Mouse (Mus musculus) midbrain, embryonic 13.5 days (tissue): ENCODE data around the gene Gba2. TPM values are rescaled to one million over a fixed set of nuclear protein-coding genes. Genes with fewer than 3 reads are reported as not detected.
"Not testable (repeated sequence)": the region's sequence is repeated elsewhere in the genome, so short reads cannot be mapped to it uniquely, and the experiment has no call there.

Experiments used
- ATAC-seq: fragments of 200-750 bp; cut with Nextera tagmentation; 2 replicates; pipeline ENCODE4 v1.8.0; 2017; ENCODE audit warnings: mild to moderate bottlenecking, moderate TSS enrichment, moderate library complexity
- H3K27ac ChIP-seq: fragments of 300-500 bp; sonication (generic); 2 replicates; pipeline ENCODE4 v1.5.1; 2015; ENCODE audit warnings: inconsistent platforms, mild to moderate bottlenecking, moderate library complexity
- H3K27me3 ChIP-seq: fragments of 300-500 bp; sonication (generic); 2 replicates; pipeline ENCODE4 v1.6.1; 2015; ENCODE audit warnings: mild to moderate bottlenecking, inconsistent platforms
- H3K36me3 ChIP-seq: fragments of 300-500 bp; sonication (generic); 2 replicates; pipeline ENCODE4 v1.6.1; 2015; ENCODE audit warnings: mild to moderate bottlenecking, inconsistent platforms
- H3K4me1 ChIP-seq: fragments of 300-500 bp; sonication (generic); replicated peaks from 2 replicates; pipeline ENCODE4 v1.6.1; 2015; ENCODE audit warnings: inconsistent platforms
- H3K4me2 ChIP-seq: fragments of 300-500 bp; sonication (generic); replicated peaks from 2 replicates; pipeline ENCODE4 v1.6.1; 2015; ENCODE audit warnings: moderate library complexity, mild to moderate bottlenecking, inconsistent platforms
- H3K4me3 ChIP-seq: fragments of 300-500 bp; sonication (generic); replicated peaks from 2 replicates; pipeline ENCODE4 v1.5.1; 2015; ENCODE audit warnings: mild to moderate bottlenecking, inconsistent platforms
- H3K9ac ChIP-seq: fragments of 300-500 bp; sonication (generic); replicated peaks from 2 replicates; pipeline ENCODE4 v1.6.1; 2015; ENCODE audit warnings: mild to moderate bottlenecking, inconsistent platforms
- H3K9me3 ChIP-seq: fragments of 300-500 bp; sonication (generic); 2 replicates; pipeline ENCODE4 v1.6.1; 2016; ENCODE audit warnings: mild to moderate bottlenecking, inconsistent platforms
- WGBS: fragments of 180-500 bp; shearing (Covaris S2); methylation state at CpG from one replicate; pipeline ENCODE4 v1.1.7; 2015; 5-methylcytosine and 5-hydroxymethylcytosine counted together
- polyA plus RNA-seq: library from polyadenylated mRNA; unstranded; fragments of >200 nt; fragmentation: Nextera tagmentation; extraction: Ambion mirVana; gene quantifications from 2 replicates; pipeline ENCODE4 v1.2.1, GENCODE M21; 2015

Gene Gba2
- 53.8 and 58.4 TPM in 2 replicates for polyA plus RNA-seq

GRCm38 (mm10) chr4:43578376-43579204, at the start of gene Gba2, which contains the start of gene Rgp1:
Gene Gba2, minus strand, starts transcription at chr4:43578873.
Gene Rgp1, plus strand, starts transcription at chr4:43578715.
- peaks cover 54% of the 10 kb centered on the region for H3K4me1 ChIP-seq
- WGBS, result under 1% methylated on average over 67 of the region's 76 CpGs
- H3K4me2 ChIP-seq, result peak within 1 kb of the TSS; percentile 84
- peaks cover 44% of the 10 kb centered on the region for H3K36me3 ChIP-seq
- peak within 1 kb of the TSS; percentile 91 for H3K9ac ChIP-seq
- H3K27me3 ChIP-seq, result no peaks in the 10 kb centered on the region
- H3K27ac ChIP-seq, result peak within 1 kb of the TSS; percentile 84
- ATAC-seq, result peak; percentile 93
- H3K4me3 ChIP-seq, result peak within 1 kb of the TSS; percentile 93
- no peaks in the 10 kb centered on the region for H3K9me3 ChIP-seq

- peaks cover 9% of the 10 kb centered on the region for H3K9me3 ChIP-seq
These were observed 41.6 kb upstream of the Gba2 start for GRCm38 (mm10) chr4:43620146-43620778.

GRCm38 (mm10) chr4:43613060-43613730, 34.5 kb upstream of the Gba2 start:
- no peak overlapping the region for H3K4me2 ChIP-seq
- no peaks in the 10 kb centered on the region for H3K36me3 ChIP-seq
- H3K27me3 ChIP-seq, result no peaks in the 10 kb centered on the region
- 73% methylated on average over 3 of the region's 3 CpGs for WGBS
- no peaks in the 10 kb centered on the region for H3K9me3 ChIP-seq
- H3K4me3 ChIP-seq, result no peak overlapping the region
- H3K4me1 ChIP-seq, result no peaks in the 10 kb centered on the region
- H3K27ac ChIP-seq, result no peak overlapping the region
- H3K9ac ChIP-seq, result no peak overlapping the region
- ATAC-seq, result no peak

More at GRCm38 (mm10) chr4:43620146-43620778, 41.6 kb upstream of the Gba2 start:
- Histone ChIP-seq H3K27me3 (0 out of 2 replicates have a peak, but pooled peaks cover 4% of the 10 kb centered on the region), H3K4me1 (no peaks in the 10 kb centered on the region), H3K4me2 (no peak overlapping the region), H3K9ac (no peak overlapping the region), H3K36me3 (no peaks in the 10 kb centered on the region), H3K4me3 (no peak overlapping the region), H3K27ac (no peak overlapping the region)
- no peak for ATAC-seq
- 94% methylated on average over 4 of the region's 4 CpGs for WGBS

- no peaks in the 10 kb centered on the region for H3K36me3 ChIP-seq
- H3K4me1 ChIP-seq, result no peaks in the 10 kb centered on the region
- H3K27me3 ChIP-seq, result no peaks in the 10 kb centered on the region
- no peak overlapping the region for H3K4me3 ChIP-seq
- WGBS, result 79% methylated on average over 10 of the region's 10 CpGs
- no peaks in the 10 kb centered on the region for H3K9me3 ChIP-seq
- no peak overlapping the region for H3K27ac ChIP-seq
- H3K4me2 ChIP-seq, result no peak overlapping the region
- ATAC-seq, result no peak
- H3K9ac ChIP-seq, result no peak overlapping the region
These were observed 33.9 kb upstream of the Gba2 start for GRCm38 (mm10) chr4:43612534-43612933.

GRCm38 (mm10) chr4:43604751-43605685, 26.3 kb upstream of the Gba2 start:
- Histone ChIP-seq H3K4me1 (no peaks in the 10 kb centered on the region), H3K4me3 (no peak overlapping the region), H3K4me2 (no peak overlapping the region), H3K36me3 (no peaks in the 10 kb centered on the region), H3K27ac (no peak overlapping the region), H3K9ac (no peak overlapping the region), H3K9me3 (no peaks in the 10 kb centered on the region), H3K27me3 (no peaks in the 10 kb centered on the region)
- ATAC-seq, result no peak
- WGBS, result 83% methylated on average over 9 of the region's 9 CpGs

- Histone ChIP-seq H3K4me2 (no peak overlapping the region), H3K9ac (no peak overlapping the region), H3K9me3 (no peaks in the 10 kb centered on the region), H3K27me3 (no peaks in the 10 kb centered on the region), H3K4me1 (no peaks in the 10 kb centered on the region), H3K27ac (no peak overlapping the region), H3K36me3 (no peaks in the 10 kb centered on the region), H3K4me3 (no peak overlapping the region)
- ATAC-seq, result no peak
- 71% methylated on average over 3 of the region's 3 CpGs for WGBS
These were observed 25.4 kb upstream of the Gba2 start for GRCm38 (mm10) chr4:43604099-43604498.

- no peaks in the 10 kb centered on the region for H3K4me1 ChIP-seq
- H3K4me3 ChIP-seq, result no peak overlapping the region
- no peaks in the 10 kb centered on the region for H3K9me3 ChIP-seq
- ATAC-seq, result no peak
- no peak overlapping the region for H3K27ac ChIP-seq
- WGBS, result 83% methylated on average over 9 of the region's 9 CpGs
- no peak overlapping the region for H3K4me2 ChIP-seq
- H3K27me3 ChIP-seq, result no peaks in the 10 kb centered on the region
- no peak overlapping the region for H3K9ac ChIP-seq
- no peaks in the 10 kb centered on the region for H3K36me3 ChIP-seq
These were observed 21.7 kb upstream of the Gba2 start for GRCm38 (mm10) chr4:43600195-43600934.

- WGBS, result 94% methylated on average over 7 of the region's 7 CpGs
- ATAC-seq, result no peak
These were observed 20.1 kb upstream of the Gba2 start for GRCm38 (mm10) chr4:43598650-43599380.

GRCm38 (mm10) chr4:43598200-43598599, 19.5 kb upstream of the Gba2 start:
- Histone ChIP-seq H3K36me3 (no peaks in the 10 kb centered on the region), H3K9me3 (no peaks in the 10 kb centered on the region), H3K27me3 (no peaks in the 10 kb centered on the region), H3K4me1 (no peaks in the 10 kb centered on the region), H3K4me3 (no peak overlapping the region), H3K4me2 (no peak overlapping the region), H3K9ac (no peak overlapping the region), H3K27ac (no peak overlapping the region)
- 85% methylated on average over 4 of the region's 4 CpGs for WGBS
- no peak for ATAC-seq

More at GRCm38 (mm10) chr4:43598650-43599380, 20.1 kb upstream of the Gba2 start:
- no peaks in the 10 kb centered on the region for H3K36me3 ChIP-seq
- H3K4me3 ChIP-seq, result no peak overlapping the region
- H3K27ac ChIP-seq, result no peak overlapping the region
- no peaks in the 10 kb centered on the region for H3K4me1 ChIP-seq
- no peaks in the 10 kb centered on the region for H3K27me3 ChIP-seq
- no peaks in the 10 kb centered on the region for H3K9me3 ChIP-seq
- no peak overlapping the region for H3K4me2 ChIP-seq
- no peak overlapping the region for H3K9ac ChIP-seq

- H3K36me3 ChIP-seq, H3K9me3 ChIP-seq, H3K27me3 ChIP-seq, H3K9ac ChIP-seq, H3K27ac ChIP-seq, ATAC-seq, H3K4me2 ChIP-seq, H3K4me1 ChIP-seq, H3K4me3 ChIP-seq: not testable (repeated sequence)
- 77% methylated on average over 2 of the region's 2 CpGs for whole genome bisulfite sequencing
These were observed 17.9 kb upstream of the Gba2 start for GRCm38 (mm10) chr4:43596597-43596996.
